Mouse (Mus musculus) thymus, adult 2 months (tissue): ENCODE results near the gene Srrm3. TPM values are rescaled to one million over a fixed set of nuclear protein-coding genes. Genes with fewer than 3 reads are reported as not detected.

Source experiments
- DNase-seq: peaks from one replicate; pipeline ENCODE4 v3.0.0; 2021
- H3K27ac ChIP-seq: fragments of 200-500 bp; 2 replicates; pipeline ENCODE4 v1.5.1; 2012; ENCODE audit warnings: low read length, control low read depth; ENCODE audit not compliant: control insufficient read depth, insufficient read depth
- H3K27me3 ChIP-seq: fragments of 200-500 bp; 2 replicates; pipeline ENCODE4 v1.6.1; 2012; ENCODE audit warnings: mild to moderate bottlenecking, low read length, moderate library complexity, mixed read lengths; ENCODE audit not compliant: control insufficient read depth, insufficient read depth
- H3K36me3 ChIP-seq: fragments of 200-500 bp; 2 replicates; pipeline ENCODE4 v1.6.1; 2012; ENCODE audit warnings: mild to moderate bottlenecking, low read length, moderate library complexity; ENCODE audit not compliant: control insufficient read depth, insufficient read depth
- H3K4me1 ChIP-seq: fragments of 200-500 bp; replicated peaks from 2 replicates; pipeline ENCODE4 v1.6.1; 2012; ENCODE audit warnings: low read length; ENCODE audit not compliant: control insufficient read depth, insufficient read depth
- H3K4me3 ChIP-seq: fragments of 200-500 bp; 2 replicates; pipeline ENCODE4 v1.5.1; 2012; ENCODE audit warnings: mild to moderate bottlenecking, low read length, control low read depth, moderate library complexity; ENCODE audit not compliant: control insufficient read depth, insufficient read depth
- CTCF ChIP-seq: fragments of 200-500 bp; IDR thresholded peaks from 2 replicates; pipeline ENCODE4 v1.5.1; 2012; ENCODE audit warnings: mild to moderate bottlenecking, control low read depth, low read length, moderate library complexity, borderline replicate concordance; ENCODE audit not compliant: control insufficient read depth, poor library complexity, insufficient read depth; ENCODE audit errors: extremely low read depth
- POLR2A ChIP-seq: fragments of 200-500 bp; IDR thresholded peaks from 2 replicates; pipeline ENCODE4 v1.6.1; 2012; ENCODE audit warnings: mild to moderate bottlenecking, low read length, control low read depth, moderate library complexity; ENCODE audit not compliant: control insufficient read depth, poor library complexity, insufficient read depth; ENCODE audit errors: extremely low read depth
- WGBS: fragments of 180-500 bp; shearing (Covaris S2); methylation state at CpG from one replicate; pipeline ENCODE4 v1.1.7; 2018; 5-methylcytosine and 5-hydroxymethylcytosine counted together
- polyA plus RNA-seq: library from polyadenylated mRNA; depleted of rRNA; stranded (reverse); fragments of >200 nt; gene quantifications from 2 replicates; pipeline ENCODE4 v1.2.3, GENCODE M21; 2012

Srrm3 gene
- polyA plus RNA-seq, 1 experiment, result 0.28 TPM

GRCm38 (mm10) chr5:135904259-135904658 is 97.6 kb downstream of the Srrm3 start:
- H3K4me1 ChIP-seq, result peaks cover 3% of the 10 kb centered on the region
- H3K4me3 ChIP-seq, result no peak overlapping the region
- no peaks in the 10 kb centered on the region for H3K27me3 ChIP-seq
- no peak for TF ChIP-seq CTCF
- no peak for TF ChIP-seq POLR2A
- no peak overlapping the region for H3K27ac ChIP-seq
- no peak for DNase-seq
- WGBS, result 78% methylated on average over 5 of the region's 5 CpGs
- H3K36me3 ChIP-seq, result peaks cover 5% of the 10 kb centered on the region

GRCm38 (mm10) chr5:135905320-135906225 is 98.9 kb downstream of the Srrm3 start:
- no peaks in the 10 kb centered on the region for H3K27me3 ChIP-seq
- H3K36me3 ChIP-seq, result peaks cover 13% of the 10 kb centered on the region
- no peak for TF ChIP-seq CTCF
- no peak for TF ChIP-seq POLR2A
- no peak overlapping the region for H3K4me3 ChIP-seq
- WGBS, result 87% methylated on average over 8 of the region's 8 CpGs
- DNase-seq, result no peak
- peaks cover 3% of the 10 kb centered on the region for H3K4me1 ChIP-seq
- no peak overlapping the region for H3K27ac ChIP-seq

- no peak overlapping the region for H3K27ac ChIP-seq
These were observed 100.2 kb downstream of the Srrm3 start for GRCm38 (mm10) chr5:135906846-135907245.

GRCm38 (mm10) chr5:135907256-135907655 is 100.6 kb downstream of the Srrm3 start:
- Histone ChIP-seq H3K27me3 (no peaks in the 10 kb centered on the region), H3K4me3 (no peak overlapping the region), H3K27ac (no peak overlapping the region), H3K4me1 (peaks cover 3% of the 10 kb centered on the region), H3K36me3 (peaks cover 22% of the 10 kb centered on the region)
- 91% methylated on average over 13 of the region's 13 CpGs for WGBS
- DNase-seq, result no peak
- TF ChIP-seq POLR2A (no peak), CTCF (no peak)

More at GRCm38 (mm10) chr5:135906846-135907245, 100.2 kb downstream of the Srrm3 start:
- no peaks in the 10 kb centered on the region for H3K27me3 ChIP-seq
- no peak for DNase-seq
- no peak for TF ChIP-seq POLR2A
- TF ChIP-seq CTCF, result no peak
- WGBS, result 49% methylated on average over 4 of the region's 4 CpGs
- H3K36me3 ChIP-seq, result peaks cover 22% of the 10 kb centered on the region
- peaks cover 3% of the 10 kb centered on the region for H3K4me1 ChIP-seq
- H3K4me3 ChIP-seq, result no peak overlapping the region

GRCm38 (mm10) chr5:135908185-135908584 is 101.5 kb downstream of the Srrm3 start:
- Histone ChIP-seq H3K27me3 (no peaks in the 10 kb centered on the region), H3K4me1 (peaks cover 7% of the 10 kb centered on the region), H3K27ac (no peak overlapping the region), H3K36me3 (peaks cover 22% of the 10 kb centered on the region), H3K4me3 (no peak overlapping the region)
- TF ChIP-seq CTCF, result no peak
- TF ChIP-seq POLR2A, result no peak
- 82% methylated on average over 12 of the region's 12 CpGs for WGBS
- DNase-seq, result no peak

- no peak overlapping the region for H3K4me3 ChIP-seq
- peaks cover 22% of the 10 kb centered on the region for H3K36me3 ChIP-seq
- TF ChIP-seq POLR2A (no peak), CTCF (no peak)
- no peak overlapping the region for H3K27ac ChIP-seq
- 94% methylated on average over 16 of the region's 16 CpGs for WGBS
- H3K27me3 ChIP-seq, result no peaks in the 10 kb centered on the region
- peaks cover 9% of the 10 kb centered on the region for H3K4me1 ChIP-seq
- DNase-seq, result no peak
These were observed 102.3 kb downstream of the Srrm3 start for GRCm38 (mm10) chr5:135908989-135909388.
